Mouse (Mus musculus) embryonic fibroblast, embryonic 13.5 days (primary cell): ENCODE data around the gene Gcn1l1.

ENCODE experiments used
- CTCF ChIP-seq: IDR thresholded peaks from 2 replicates; pipeline ENCODE4 v1.5.1; 2011; ENCODE audit warnings: mild to moderate bottlenecking, control low read depth, low read length, moderate library complexity, borderline replicate concordance; ENCODE audit not compliant: insufficient read depth
- POLR2A ChIP-seq: IDR thresholded peaks from 2 replicates; pipeline ENCODE4 v1.6.1; 2011; ENCODE audit warnings: low read depth, mild to moderate bottlenecking, control low read depth, low read length, moderate library complexity

DNA sequence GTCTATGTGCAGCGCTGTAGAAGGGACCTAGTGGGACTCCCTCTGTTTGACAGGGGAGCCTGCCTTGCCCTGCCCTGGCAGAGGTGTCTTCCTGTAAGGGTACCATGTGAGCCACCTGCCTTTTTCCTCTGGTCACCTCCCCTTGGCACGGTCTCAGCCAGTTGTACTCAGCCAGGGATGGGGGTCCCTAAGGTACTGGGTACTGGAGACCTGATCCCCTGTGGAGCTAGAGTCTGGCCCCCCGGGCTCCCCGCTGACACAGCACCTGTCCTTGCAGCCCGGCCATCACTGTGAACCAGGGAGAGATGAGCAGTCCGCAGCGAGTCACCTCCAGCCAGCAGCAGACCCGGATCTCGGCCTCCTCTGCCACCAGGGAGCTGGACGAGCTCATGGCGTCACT is 18.5 kb upstream of the Gcn1l1 start:
- TF ChIP-seq CTCF = no peak
- TF ChIP-seq POLR2A = no peak
